11 mouse cellular contexts compared by ENCODE assay signal in the genomic region with DNA sequence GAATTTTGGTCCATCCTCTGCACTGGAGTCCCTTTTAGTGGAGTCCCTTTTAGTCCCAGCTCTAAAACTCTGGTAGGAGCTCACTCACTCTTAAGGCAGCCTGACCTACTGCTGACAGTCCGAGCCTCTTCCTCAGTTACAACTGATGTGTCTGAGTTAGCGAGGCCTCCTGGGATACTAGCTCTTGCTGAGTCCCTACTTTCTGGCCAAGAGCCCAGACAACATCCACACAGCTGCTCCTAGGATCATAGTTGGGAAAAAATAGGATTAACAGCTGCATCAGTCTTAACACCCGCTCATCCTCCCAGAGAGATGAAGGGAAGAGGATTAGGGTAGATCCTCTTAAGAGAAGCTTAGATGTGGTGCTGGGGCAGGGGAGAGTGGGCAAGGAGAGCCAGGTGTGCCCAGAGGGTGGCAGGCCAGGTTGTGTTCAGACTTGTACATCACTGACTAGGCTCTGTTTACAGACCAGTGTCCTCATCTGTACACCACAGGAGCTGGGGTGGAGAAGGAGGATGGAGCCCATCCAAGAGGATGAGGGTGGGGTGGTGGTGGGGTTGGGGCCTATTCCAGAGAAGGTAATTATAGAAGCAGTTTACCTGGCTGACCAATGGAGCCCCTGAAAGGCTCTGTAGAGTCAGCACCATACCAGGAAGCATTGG. TPM values are rescaled to one million over a fixed set of nuclear protein-coding genes. Genes with fewer than 3 reads are reported as not detected.
A peak's percentile ranks its signal among the peaks of the same experiment; 100 is the strongest.
DNase-seq lines count a peak whose midpoint lies in the region; ATAC-seq lines count a peak whose summit lies in the region.
"Had no signal": no experiment of that assay in that cellular context is flagged by ENCODE, and none has a peak within 500 bp of the region (broad histone marks: within the 10 kb centered on the region; RNA-seq: fewer than 3 reads in every experiment).

No protein-coding gene starts in this region.

- H3K27ac ChIP-seq in hindbrain, embryonic 12.5 days = 0 out of 2 replicates have a peak overlapping the region, but pooled peaks have one; percentile 12
- H3K27ac ChIP-seq in hindbrain, embryonic 11.5 days (ENCODE audit: low read depth, low read length) = no peak overlapping the region
- H3K27ac ChIP-seq in neural tube, embryonic 13.5 days (replicated peaks) = peak overlapping the region; percentile 64
- peak overlapping the region; percentile 36 for H3K27ac ChIP-seq in intestine, embryonic 16.5 days (ENCODE audit: low read length)

- H3K4me1 ChIP-seq in hindbrain, embryonic 12.5 days = peaks cover 14% of the 10 kb centered on the region
- peaks cover 4% of the 10 kb centered on the region; the same call in 1 of the 2 replicates for H3K4me1 ChIP-seq in hindbrain, embryonic 11.5 days (replicated peaks; ENCODE audit: control insufficient read depth, insufficient read depth, low read length)
- peaks cover 29% of the 10 kb centered on the region for H3K4me1 ChIP-seq in neural tube, embryonic 13.5 days (replicated peaks)
- H3K4me1 ChIP-seq in intestine, embryonic 16.5 days (ENCODE audit: control insufficient read depth, insufficient read depth, low read length) = peaks cover 12% of the 10 kb centered on the region

- WGBS in hindbrain, embryonic 12.5 days = 87% methylated on average over 3 of the region's 3 CpGs
- 92% methylated on average over 3 of the region's 3 CpGs for WGBS in hindbrain, embryonic 11.5 days
- WGBS in neural tube, embryonic 13.5 days = 73% methylated on average over 3 of the region's 3 CpGs
- 55% methylated on average over 3 of the region's 3 CpGs for WGBS in intestine, embryonic 16.5 days

- no peak overlapping the region for H3K4me3 ChIP-seq in hindbrain, embryonic 12.5 days
- H3K4me3 ChIP-seq in hindbrain, embryonic 11.5 days (ENCODE audit: low read depth, low read length) = no peak overlapping the region
- H3K4me3 ChIP-seq in neural tube, embryonic 13.5 days = no peak overlapping the region
- H3K4me3 ChIP-seq in intestine, embryonic 16.5 days (ENCODE audit: low read length) = no peak overlapping the region

- H3K4me2 ChIP-seq in hindbrain, embryonic 12.5 days (replicated peaks) = no peak overlapping the region
- no peak overlapping the region for H3K4me2 ChIP-seq in hindbrain, embryonic 11.5 days (replicated peaks; ENCODE audit: low read depth, low read length)
- no peak overlapping the region for H3K4me2 ChIP-seq in neural tube, embryonic 13.5 days
- no peak overlapping the region for H3K4me2 ChIP-seq in intestine, embryonic 16.5 days (ENCODE audit: low read depth, low read length)

- ATAC-seq in hindbrain, embryonic 12.5 days (ENCODE audit: low FRiP score) = no peak
- ATAC-seq in hindbrain, embryonic 11.5 days (ENCODE audit: low FRiP score) = no peak
- no peak for ATAC-seq in neural tube, embryonic 13.5 days (ENCODE audit: low read depth)
- peak; percentile 69 for ATAC-seq in intestine, embryonic 16.5 days

- no peak for DNase-seq in hindbrain, embryonic 11.5 days (ENCODE audit: low spot score)
- DNase-seq in neural tube, embryonic 10.5 days (ENCODE audit: extremely low spot score, low spot score) = no peak
- DNase-seq in testis, postnatal 10 days (ENCODE audit: low spot score) = no peak
- no peak for DNase-seq in cerebellum, postnatal 25 days
- no peak for DNase-seq in urinary bladder, adult 2 months (ENCODE audit: low spot score)
- DNase-seq: thymus, adult 18-20 months had no signal

- H3K9ac ChIP-seq in hindbrain, embryonic 12.5 days = no peak overlapping the region
- no peak overlapping the region for H3K9ac ChIP-seq in hindbrain, embryonic 11.5 days (ENCODE audit: low read depth, low read length)
- H3K9ac ChIP-seq in neural tube, embryonic 13.5 days = no peak overlapping the region
- no peak overlapping the region for H3K9ac ChIP-seq in intestine, embryonic 16.5 days (ENCODE audit: low read depth, low read length)

- peaks cover 57% of the 10 kb centered on the region for H3K36me3 ChIP-seq in hindbrain, embryonic 12.5 days
- peaks cover 12% of the 10 kb centered on the region for H3K36me3 ChIP-seq in hindbrain, embryonic 11.5 days (ENCODE audit: control insufficient read depth, insufficient read depth, low read length)
- H3K36me3 ChIP-seq in neural tube, embryonic 13.5 days = peaks cover 67% of the 10 kb centered on the region
- peaks cover 18% of the 10 kb centered on the region for H3K36me3 ChIP-seq in intestine, embryonic 16.5 days (ENCODE audit: control insufficient read depth, insufficient read depth, low read length)

- H3K9me3 ChIP-seq in hindbrain, embryonic 12.5 days (replicated peaks) = no peaks in the 10 kb centered on the region
- no peaks in the 10 kb centered on the region for H3K9me3 ChIP-seq in hindbrain, embryonic 11.5 days (ENCODE audit: control insufficient read depth, low read length)
- no peaks in the 10 kb centered on the region for H3K9me3 ChIP-seq in neural tube, embryonic 13.5 days
- H3K9me3 ChIP-seq in intestine, embryonic 16.5 days (ENCODE audit: control insufficient read depth, low read length) = no peaks in the 10 kb centered on the region

- no peaks in the 10 kb centered on the region for H3K27me3 ChIP-seq in hindbrain, embryonic 12.5 days
- H3K27me3 ChIP-seq in hindbrain, embryonic 11.5 days (ENCODE audit: control insufficient read depth, insufficient read depth, low read length) = no peaks in the 10 kb centered on the region
- H3K27me3 ChIP-seq in neural tube, embryonic 13.5 days = no peaks in the 10 kb centered on the region
- H3K27me3 ChIP-seq in intestine, embryonic 16.5 days (replicated peaks; ENCODE audit: control insufficient read depth, insufficient read depth, low read length) = no peaks in the 10 kb centered on the region

RNA-seq across cellular contexts. Expression of a gene that starts 6.7 kb away (rescaled TPM):
- 19.7 and 20.9 TPM in 2 replicates for polyA plus RNA-seq in hindbrain, embryonic 12.5 days (2016; fragmentation: Nextera tagmentation; extraction: Ambion mirVana)
- 16.5 and 21.5 TPM in 2 replicates for polyA plus RNA-seq in hindbrain, embryonic 11.5 days (2014; fragmentation: Nextera tagmentation; extraction: Ambion mirVana)
- polyA plus RNA-seq in neural tube, embryonic 13.5 days (2015; fragmentation: Nextera tagmentation; extraction: Ambion mirVana) = 10.2 and 12.0 TPM in 2 replicates
- polyA plus RNA-seq in intestine, embryonic 16.5 days (2015; fragmentation: Nextera tagmentation; extraction: Ambion mirVana) = 7.2 and 8.9 TPM in 2 replicates
- 12.2 and 15.6 TPM in 2 replicates for polyA plus RNA-seq in urinary bladder, adult 2 months (2012; rRNA removed)

RNA-seq across cellular contexts. Expression of a gene that starts 7.3 kb away (rescaled TPM):
- polyA plus RNA-seq in hindbrain, embryonic 12.5 days (2016; fragmentation: Nextera tagmentation; extraction: Ambion mirVana) = 37.4 and 37.5 TPM in 2 replicates
- polyA plus RNA-seq in hindbrain, embryonic 11.5 days (2014; fragmentation: Nextera tagmentation; extraction: Ambion mirVana) = 23.1 and 23.3 TPM in 2 replicates
- polyA plus RNA-seq in neural tube, embryonic 13.5 days (2015; fragmentation: Nextera tagmentation; extraction: Ambion mirVana) = 32.5 and 35.1 TPM in 2 replicates
- 11.6 and 14.6 TPM in 2 replicates for polyA plus RNA-seq in intestine, embryonic 16.5 days (2015; fragmentation: Nextera tagmentation; extraction: Ambion mirVana)
- polyA plus RNA-seq in urinary bladder, adult 2 months (2012; rRNA removed) = 2.9 and 4.1 TPM in 2 replicates

RNA-seq across cellular contexts. Expression of a gene that starts 21.5 kb away (rescaled TPM):
- 0.77 and 0.98 TPM in 2 replicates for polyA plus RNA-seq in hindbrain, embryonic 12.5 days (2016; fragmentation: Nextera tagmentation; extraction: Ambion mirVana)
- 0.59 and 0.60 TPM in 2 replicates for polyA plus RNA-seq in hindbrain, embryonic 11.5 days (2014; fragmentation: Nextera tagmentation; extraction: Ambion mirVana)
- polyA plus RNA-seq in neural tube, embryonic 13.5 days (2015; fragmentation: Nextera tagmentation; extraction: Ambion mirVana) = 0.70 and 0.87 TPM in 2 replicates
- 2.6 and 4.0 TPM in 2 replicates for polyA plus RNA-seq in intestine, embryonic 16.5 days (2015; fragmentation: Nextera tagmentation; extraction: Ambion mirVana)
- 2.9 and 3.9 TPM in 2 replicates for polyA plus RNA-seq in urinary bladder, adult 2 months (2012; rRNA removed)

RNA-seq across cellular contexts. Expression of a gene that starts 26.0 kb away (rescaled TPM):
- polyA plus RNA-seq in hindbrain, embryonic 12.5 days (2016; fragmentation: Nextera tagmentation; extraction: Ambion mirVana) = not detected in 2 replicates
- not detected in 2 replicates for polyA plus RNA-seq in hindbrain, embryonic 11.5 days (2014; fragmentation: Nextera tagmentation; extraction: Ambion mirVana)
- polyA plus RNA-seq in neural tube, embryonic 13.5 days (2015; fragmentation: Nextera tagmentation; extraction: Ambion mirVana) = not detected in 2 replicates
- not detected in 2 replicates for polyA plus RNA-seq in intestine, embryonic 16.5 days (2015; fragmentation: Nextera tagmentation; extraction: Ambion mirVana)
- not detected in 2 replicates for polyA plus RNA-seq in urinary bladder, adult 2 months (2012; rRNA removed)
- polyA plus RNA-seq: frontal cortex, adult 2 months; limb, embryonic 11.5 days had no signal

RNA-seq across cellular contexts. Expression of a gene that starts 26.1 kb away (rescaled TPM):
- polyA plus RNA-seq in hindbrain, embryonic 12.5 days (2016; fragmentation: Nextera tagmentation; extraction: Ambion mirVana) = 64.2 and 66.7 TPM in 2 replicates
- 48.0 and 53.9 TPM in 2 replicates for polyA plus RNA-seq in hindbrain, embryonic 11.5 days (2014; fragmentation: Nextera tagmentation; extraction: Ambion mirVana)
- 73.8 and 77.6 TPM in 2 replicates for polyA plus RNA-seq in neural tube, embryonic 13.5 days (2015; fragmentation: Nextera tagmentation; extraction: Ambion mirVana)
- polyA plus RNA-seq in intestine, embryonic 16.5 days (2015; fragmentation: Nextera tagmentation; extraction: Ambion mirVana) = 260 and 261 TPM in 2 replicates
- polyA plus RNA-seq in urinary bladder, adult 2 months (2012; rRNA removed) = 204 and 211 TPM in 2 replicates
